Mouse (Mus musculus) gastrocnemius, postnatal 14 days (tissue): ENCODE measurements around the gene H2-Q10. TPM values are rescaled to one million over a fixed set of nuclear protein-coding genes. Genes with fewer than 3 reads are reported as not detected.
"Not testable (repeated sequence)": the region's sequence is repeated elsewhere in the genome, so short reads cannot be mapped to it uniquely, and the experiment has no call there.

Experiments used
- DNase-seq: peaks from one replicate; pipeline ENCODE4 v3.0.0; 2021; ENCODE audit warnings: mixed read lengths
- intact Hi-C: fragments of 180-260 bp; cut with DNase I; formaldehyde crosslinking; loops from one replicate; pipeline ENCODE4 v1.15.1; 2025; ENCODE audit warnings: low total_unique reads
- total RNA-seq, 2 experiments: library from RNA; stranded (reverse); gene quantifications; 2 replicates each; pipeline ENCODE4 v1.2.3; 2021

Gene H2-Q10
- total RNA-seq, 2 experiments from 2014 or later, result 0.09 TPM; not detected in 1

GRCm38 (mm10) chr17:35507556-35508260 lies 37.8 kb downstream of the H2-Q10 start:
- no peak for DNase-seq
- intact Hi-C loops, result no loop called here

GRCm38 (mm10) chr17:35508279-35508678 lies 38.4 kb downstream of the H2-Q10 start:
- intact Hi-C loops, DNase-seq: not testable (repeated sequence)

- intact Hi-C loops, result no loop called here
- DNase-seq, result no peak
Observed at GRCm38 (mm10) chr17:35509284-35509683, 39.4 kb downstream of the H2-Q10 start.

GRCm38 (mm10) chr17:35512916-35513626 lies 43.2 kb downstream of the H2-Q10 start:
- intact Hi-C loops, result no loop called here
- DNase-seq, result no peak

- intact Hi-C loops, result no loop called here
Observed at GRCm38 (mm10) chr17:35513886-35514285, 44.0 kb downstream of the H2-Q10 start.

GRCm38 (mm10) chr17:35514756-35515155 lies 44.9 kb downstream of the H2-Q10 start:
- intact Hi-C loops, result no loop called here

More at GRCm38 (mm10) chr17:35513886-35514285, 44.0 kb downstream of the H2-Q10 start:
- peak; percentile 61 for DNase-seq

GRCm38 (mm10) chr17:35515911-35516640 lies 46.2 kb downstream of the H2-Q10 start:
- DNase-seq, result no peak
- intact Hi-C loops, result no loop called here

More at GRCm38 (mm10) chr17:35514756-35515155, 44.9 kb downstream of the H2-Q10 start:
- DNase-seq, result no peak

GRCm38 (mm10) chr17:35516652-35517500 lies 47.0 kb downstream of the H2-Q10 start, which contains the start of the genes Tcf19 and Cchcr1:
Gene Tcf19, minus strand, starts transcription at chr17:35516824.
Gene Cchcr1, plus strand, starts transcription at chr17:35517100.
- DNase-seq, result peak; percentile 97
- intact Hi-C loops, result no loop called here

GRCm38 (mm10) chr17:35517526-35517925 lies 47.6 kb downstream of the H2-Q10 start:
- intact Hi-C loops, result no loop called here
- DNase-seq, result no peak

Other genes with a start within 250 kb of the H2-Q10 start
- gene Gm16181, start 249.3 kb upstream of the H2-Q10 start, total RNA-seq, result not detected
- 1 to 10 TPM; 2.3 to 2.7 TPM for gene Atp6v1g2, start 236.4 kb upstream of the H2-Q10 start, total RNA-seq
- 1 to 10 TPM; 7.6 to 7.9 TPM for gene Nfkbil1, start 234.3 kb upstream of the H2-Q10 start, total RNA-seq
- gene Ddx39b, start 228.3 kb upstream of the H2-Q10 start, total RNA-seq, result 100 to 1,000 TPM in 1 of 2 experiments, 10 to 100 TPM in 1; 85.3 to 103 TPM
- gene H2-D1, start 207.4 kb upstream of the H2-Q10 start, total RNA-seq, result 10 to 100 TPM; 34.3 to 40.7 TPM
- gene H2-Q1, start 149.7 kb upstream of the H2-Q10 start, total RNA-seq, result under 1 TPM; 0.18 to 0.47 TPM
- gene H2-Q2, start 127.8 kb upstream of the H2-Q10 start, total RNA-seq, result under 1 TPM; 0.33 to 0.58 TPM
- 1 to 10 TPM; 3.0 to 4.1 TPM for gene H2-Q4, start 90.5 kb upstream of the H2-Q10 start, total RNA-seq
- gene H2-Q6, start 45.2 kb upstream of the H2-Q10 start, total RNA-seq, result under 1 TPM in 1 of 2 experiments, not detected in 1; 0.10 TPM
- gene H2-Q7, start 30.9 kb upstream of the H2-Q10 start, total RNA-seq, result under 1 TPM; 0.35 to 0.64 TPM
- gene Pou5f1, start 35.9 kb downstream of the H2-Q10 start, total RNA-seq, result not detected
- gene Tcf19, start 46.7 kb downstream of the H2-Q10 start, total RNA-seq, result 1 to 10 TPM; 4.5 to 5.4 TPM
- 1 to 10 TPM; 2.6 to 3.3 TPM for gene Cchcr1, start 47.0 kb downstream of the H2-Q10 start, total RNA-seq
- gene Psors1c2, start 63.1 kb downstream of the H2-Q10 start, total RNA-seq, result not detected
- gene Cdsn, start 82.0 kb downstream of the H2-Q10 start, total RNA-seq, result under 1 TPM; 0.09 to 0.29 TPM
- gene 2300002M23Rik, start 97.4 kb downstream of the H2-Q10 start, total RNA-seq, result not detected
- gene Sfta2, start 131.5 kb downstream of the H2-Q10 start, total RNA-seq, result not detected
- gene Gm9573, start 156.5 kb downstream of the H2-Q10 start, total RNA-seq, result not detected
- not detected for gene Mucl3, start 173.6 kb downstream of the H2-Q10 start, total RNA-seq
- gene Vars2, start 197.5 kb downstream of the H2-Q10 start, total RNA-seq, result 10 to 100 TPM; 15.7 to 16.6 TPM
- 10 to 100 TPM; 16.1 to 19.4 TPM for gene Gtf2h4, start 203.7 kb downstream of the H2-Q10 start, total RNA-seq
- 10 to 100 TPM; 20.3 to 23.4 TPM for gene Ddr1, start 234.5 kb downstream of the H2-Q10 start, total RNA-seq